In genomic region chr15:80175316-80175715, GRCm38 (mm10) we compare ENCODE assay signal across 9 mouse cellular contexts. TPM values are rescaled to one million over a fixed set of nuclear protein-coding genes. Genes with fewer than 3 reads are reported as not detected.
DNase-seq lines count a peak whose midpoint lies in the region; ATAC-seq lines count a peak whose summit lies in the region.
"Had no signal": no experiment of that assay in that cellular context is flagged by ENCODE, and none has a peak within 500 bp of the region (broad histone marks: within the 10 kb centered on the region; RNA-seq: fewer than 3 reads in every experiment).

No protein-coding gene starts in this region.

- 0 out of 2 replicates have a peak overlapping the region, but pooled peaks have one; percentile 79 for H3K4me3 ChIP-seq in lung, embryonic 15.5 days
- peak overlapping the region; percentile 97; the same call in 1 of the 2 replicates for H3K4me3 ChIP-seq in forebrain, embryonic 12.5 days (replicated peaks)
- peak overlapping the region; percentile 95 for H3K4me3 ChIP-seq in limb, embryonic 11.5 days (ENCODE audit: low read depth, low read length)
- H3K4me3 ChIP-seq in stomach, embryonic 14.5 days (ENCODE audit: low read depth, low read length): peak overlapping the region; percentile 91; the same call in 1 of the 2 replicates

- ATAC-seq in lung, embryonic 15.5 days (ENCODE audit: borderline replicate concordance, extremely low read depth, low FRiP score, low TSS enrichment): no peak
- no peak for ATAC-seq in forebrain, embryonic 12.5 days (ENCODE audit: low FRiP score)
- ATAC-seq in limb, embryonic 11.5 days (ENCODE audit: insufficient number of reproducible peaks, low FRiP score, low TSS enrichment, low read depth): no peak
- ATAC-seq in stomach, embryonic 14.5 days (ENCODE audit: insufficient number of reproducible peaks, insufficient read depth, low FRiP score, low read depth): no peak

- peaks cover 55% of the 10 kb centered on the region for H3K4me1 ChIP-seq in lung, embryonic 15.5 days
- peaks cover 41% of the 10 kb centered on the region for H3K4me1 ChIP-seq in forebrain, embryonic 12.5 days
- H3K4me1 ChIP-seq in limb, embryonic 11.5 days (ENCODE audit: control insufficient read depth, insufficient read depth, low read length): peaks cover 19% of the 10 kb centered on the region
- H3K4me1 ChIP-seq in stomach, embryonic 14.5 days (ENCODE audit: control insufficient read depth, insufficient read depth, low read length): peaks cover 34% of the 10 kb centered on the region

- no peak for DNase-seq in lung, postnatal 4 days
- DNase-seq in limb, embryonic 11.5 days (ENCODE audit: low spot score): no peak
- no peak for DNase-seq in urinary bladder, adult 2 months (ENCODE audit: low spot score)
- no peak for DNase-seq in frontal cortex, postnatal 36 days (ENCODE audit: low spot score in 2 of 2)
- no peak for DNase-seq in urinary bladder, postnatal 14 days (ENCODE audit: low spot score)

- peak overlapping the region; percentile 96 for H3K4me2 ChIP-seq in lung, embryonic 15.5 days
- H3K4me2 ChIP-seq in forebrain, embryonic 12.5 days: peak overlapping the region; percentile 93
- H3K4me2 ChIP-seq in limb, embryonic 11.5 days (ENCODE audit: low read depth, severe bottlenecking): no peak overlapping the region
- peak overlapping the region; percentile 88 for H3K4me2 ChIP-seq in stomach, embryonic 14.5 days (replicated peaks; ENCODE audit: low read depth, low read length)

- whole genome bisulfite sequencing in lung, embryonic 15.5 days: 64% methylated on average over 9 of the region's 9 CpGs
- 79% methylated on average over 9 of the region's 9 CpGs for WGBS in forebrain, embryonic 12.5 days
- 79% methylated on average over 9 of the region's 9 CpGs for WGBS in limb, embryonic 11.5 days
- 68% methylated on average over 9 of the region's 9 CpGs for WGBS in stomach, embryonic 14.5 days

- H3K27me3 ChIP-seq in lung, embryonic 15.5 days: peaks cover 3% of the 10 kb centered on the region; the same call in 1 of the 2 replicates
- no peaks in the 10 kb centered on the region for H3K27me3 ChIP-seq in forebrain, embryonic 12.5 days
- no peaks in the 10 kb centered on the region for H3K27me3 ChIP-seq in limb, embryonic 11.5 days (ENCODE audit: control insufficient read depth, insufficient read depth, low read length)
- H3K27me3 ChIP-seq in stomach, embryonic 14.5 days (ENCODE audit: control insufficient read depth, insufficient read depth, low read length): no peaks in the 10 kb centered on the region

- H3K9ac ChIP-seq in lung, embryonic 15.5 days: no peak overlapping the region
- H3K9ac ChIP-seq in forebrain, embryonic 12.5 days: 0 out of 2 replicates have a peak overlapping the region, but pooled peaks have one; percentile 98
- H3K9ac ChIP-seq in limb, embryonic 11.5 days (ENCODE audit: low read length): no peak overlapping the region
- H3K9ac ChIP-seq in stomach, embryonic 14.5 days (replicated peaks; ENCODE audit: low read depth, low read length): no peak overlapping the region
- H3K9ac ChIP-seq: liver, embryonic 14.5 days had no signal

- H3K27ac ChIP-seq in lung, embryonic 15.5 days: no peak overlapping the region
- H3K27ac ChIP-seq in forebrain, embryonic 12.5 days: no peak overlapping the region
- H3K27ac ChIP-seq in limb, embryonic 11.5 days (replicated peaks; ENCODE audit: low read depth, low read length): no peak overlapping the region
- no peak overlapping the region for H3K27ac ChIP-seq in stomach, embryonic 14.5 days (ENCODE audit: low read length)
- H3K27ac ChIP-seq: liver, embryonic 14.5 days had no signal

- no peaks in the 10 kb centered on the region for H3K9me3 ChIP-seq in lung, embryonic 15.5 days
- H3K9me3 ChIP-seq in forebrain, embryonic 12.5 days: no peaks in the 10 kb centered on the region
- H3K9me3 ChIP-seq in limb, embryonic 11.5 days (ENCODE audit: control insufficient read depth, low read length): no peaks in the 10 kb centered on the region
- H3K9me3 ChIP-seq in stomach, embryonic 14.5 days (ENCODE audit: control insufficient read depth, low read depth, low read length): no peaks in the 10 kb centered on the region

- no peaks in the 10 kb centered on the region for H3K36me3 ChIP-seq in lung, embryonic 15.5 days
- H3K36me3 ChIP-seq in forebrain, embryonic 12.5 days (replicated peaks): 0 out of 2 replicates have a peak, but pooled peaks cover 3% of the 10 kb centered on the region
- no peaks in the 10 kb centered on the region for H3K36me3 ChIP-seq in limb, embryonic 11.5 days (ENCODE audit: control insufficient read depth, insufficient read depth, low read length)
- H3K36me3 ChIP-seq in stomach, embryonic 14.5 days (ENCODE audit: control insufficient read depth, insufficient read depth, low read length): no peaks in the 10 kb centered on the region

RNA-seq across cellular contexts. Expression of gene Mgat3, which starts 1.8 kb away (rescaled TPM):
- 4.9 and 5.2 TPM in 2 replicates for polyA plus RNA-seq in lung, embryonic 15.5 days (2015; fragmentation: Nextera tagmentation; extraction: Ambion mirVana)
- 8.6 and 9.6 TPM in 2 replicates for polyA plus RNA-seq in forebrain, embryonic 12.5 days (2016; fragmentation: Nextera tagmentation; extraction: Ambion mirVana)
- 6.5 and 6.8 TPM in 2 replicates for polyA plus RNA-seq in limb, embryonic 11.5 days (2014; fragmentation: Nextera tagmentation; extraction: Ambion mirVana)
- polyA plus RNA-seq in stomach, embryonic 14.5 days (2014; fragmentation: Nextera tagmentation; extraction: Ambion mirVana): 12.8 and 13.7 TPM in 2 replicates
- polyA plus RNA-seq in urinary bladder, adult 2 months (2012; rRNA removed): 62.9 and 73.1 TPM in 2 replicates

RNA-seq across cellular contexts. Expression of gene Tab1, which starts 42.4 kb away (rescaled TPM):
- 33.0 and 34.6 TPM in 2 replicates for polyA plus RNA-seq in lung, embryonic 15.5 days (2015; fragmentation: Nextera tagmentation; extraction: Ambion mirVana)
- 40.5 and 44.0 TPM in 2 replicates for polyA plus RNA-seq in forebrain, embryonic 12.5 days (2016; fragmentation: Nextera tagmentation; extraction: Ambion mirVana)
- 35.4 and 35.5 TPM in 2 replicates for polyA plus RNA-seq in limb, embryonic 11.5 days (2014; fragmentation: Nextera tagmentation; extraction: Ambion mirVana)
- polyA plus RNA-seq in stomach, embryonic 14.5 days (2014; fragmentation: Nextera tagmentation; extraction: Ambion mirVana): 32.2 and 34.9 TPM in 2 replicates
- polyA plus RNA-seq in urinary bladder, adult 2 months (2012; rRNA removed): 33.5 and 36.7 TPM in 2 replicates

RNA-seq across cellular contexts. Expression of gene Mief1, which starts 58.5 kb away (rescaled TPM):
- polyA plus RNA-seq in lung, embryonic 15.5 days (2015; fragmentation: Nextera tagmentation; extraction: Ambion mirVana): 28.4 and 28.9 TPM in 2 replicates
- polyA plus RNA-seq in forebrain, embryonic 12.5 days (2016; fragmentation: Nextera tagmentation; extraction: Ambion mirVana): 38.6 and 44.2 TPM in 2 replicates
- polyA plus RNA-seq in limb, embryonic 11.5 days (2014; fragmentation: Nextera tagmentation; extraction: Ambion mirVana): 33.8 and 36.7 TPM in 2 replicates
- 34.5 and 36.4 TPM in 2 replicates for polyA plus RNA-seq in stomach, embryonic 14.5 days (2014; fragmentation: Nextera tagmentation; extraction: Ambion mirVana)
- polyA plus RNA-seq in urinary bladder, adult 2 months (2012; rRNA removed): 10.6 and 15.1 TPM in 2 replicates
